Mouse (Mus musculus) stomach, embryonic 16.5 days (tissue): ENCODE data around the gene Pxt1. TPM values are rescaled to one million over a fixed set of nuclear protein-coding genes. Genes with fewer than 3 reads are reported as not detected.

Experiments used
- ATAC-seq: fragments of 200-750 bp; cut with Nextera tagmentation; 2 replicates; pipeline ENCODE4 v1.8.0; 2017; ENCODE audit warnings: moderate number of reproducible peaks, moderate TSS enrichment; ENCODE audit not compliant: insufficient read depth, low FRiP score
- H3K27ac ChIP-seq: fragments of 300-500 bp; sonication (generic); 2 replicates; pipeline ENCODE4 v1.5.1; 2014; ENCODE audit warnings: low read length
- H3K27me3 ChIP-seq: fragments of 300-500 bp; sonication (generic); 2 replicates; pipeline ENCODE4 v1.6.1; 2014; ENCODE audit warnings: low read length, control low read depth, mixed read lengths; ENCODE audit not compliant: control insufficient read depth, insufficient read depth
- H3K36me3 ChIP-seq: fragments of 300-500 bp; sonication (generic); 2 replicates; pipeline ENCODE4 v1.6.1; 2014; ENCODE audit warnings: low read length; ENCODE audit not compliant: control insufficient read depth, insufficient read depth
- H3K4me1 ChIP-seq: fragments of 300-500 bp; sonication (generic); 2 replicates; pipeline ENCODE4 v1.6.1; 2014; ENCODE audit warnings: low read length, control low read depth, mixed read lengths; ENCODE audit not compliant: control insufficient read depth, insufficient read depth
- H3K4me2 ChIP-seq: fragments of 300-500 bp; sonication (generic); 2 replicates; pipeline ENCODE4 v1.6.1; 2014; ENCODE audit warnings: low read depth, low read length, mixed read lengths
- H3K4me3 ChIP-seq: fragments of 300-500 bp; sonication (generic); replicated peaks from 2 replicates; pipeline ENCODE4 v1.5.1; 2014; ENCODE audit warnings: mild to moderate bottlenecking, low read length
- H3K9ac ChIP-seq: fragments of 300-500 bp; sonication (generic); 2 replicates; pipeline ENCODE4 v1.6.1; 2014; ENCODE audit warnings: low read length
- H3K9me3 ChIP-seq: fragments of 300-500 bp; sonication (generic); replicated peaks from 2 replicates; pipeline ENCODE4 v1.6.1; 2016; ENCODE audit warnings: low read length, control low read depth; ENCODE audit not compliant: control insufficient read depth
- WGBS: fragments of 180-500 bp; shearing (Covaris S2); extraction: QIAGEN DNeasy Blood & Tissue Kit; methylation state at CpG from one replicate; pipeline ENCODE4 v1.1.7; 2014; 5-methylcytosine and 5-hydroxymethylcytosine counted together
- polyA plus RNA-seq: library from polyadenylated mRNA; unstranded; fragments of >200 nt; fragmentation: Nextera tagmentation; extraction: Ambion mirVana; gene quantifications from 2 replicates; pipeline ENCODE4 v1.2.1, GENCODE M21; 2015

Gene Pxt1
- polyA plus RNA-seq, 1 experiment from 2014 or later: 0.21 TPM

DNA sequence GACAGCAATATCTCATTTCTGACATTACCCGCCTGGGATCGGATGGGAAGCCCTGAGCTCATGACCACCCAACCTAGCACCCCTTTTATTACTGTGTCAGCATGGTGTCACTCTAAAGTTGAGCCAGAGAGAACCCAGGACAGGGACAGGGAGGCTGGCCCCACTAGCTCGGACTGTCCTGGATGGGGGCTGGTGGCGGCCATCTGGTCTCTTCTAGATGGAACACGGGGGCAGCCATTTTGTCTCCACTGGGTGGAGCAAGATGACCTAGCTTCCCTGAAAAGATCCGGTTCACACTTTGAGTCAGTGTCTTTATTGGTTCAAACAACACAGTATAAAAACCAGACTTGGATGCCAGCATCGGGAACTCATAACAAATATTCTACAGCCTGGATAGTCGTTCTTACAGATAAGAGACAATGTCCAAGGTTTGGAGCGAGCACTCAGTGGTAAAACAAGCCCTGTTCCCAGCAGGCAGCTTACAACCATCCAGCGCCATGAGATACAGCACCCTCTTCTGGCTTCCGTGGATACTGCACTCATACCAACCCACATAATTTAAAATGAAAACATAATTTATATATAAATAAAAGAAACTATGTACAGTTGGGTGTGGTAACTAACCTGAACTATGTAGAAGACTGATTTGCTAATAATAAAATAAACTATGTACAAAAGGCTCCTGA lies 47.4 kb downstream of the Pxt1 start:
- H3K4me1 ChIP-seq: no peaks in the 10 kb centered on the region
- no peak overlapping the region for H3K4me2 ChIP-seq
- no peaks in the 10 kb centered on the region for H3K9me3 ChIP-seq
- 91% methylated on average over 11 of the region's 11 CpGs for WGBS
- no peak overlapping the region for H3K9ac ChIP-seq
- no peak overlapping the region for H3K27ac ChIP-seq
- no peak for ATAC-seq
- no peak overlapping the region for H3K4me3 ChIP-seq
- H3K27me3 ChIP-seq: no peaks in the 10 kb centered on the region
- no peaks in the 10 kb centered on the region for H3K36me3 ChIP-seq

DNA sequence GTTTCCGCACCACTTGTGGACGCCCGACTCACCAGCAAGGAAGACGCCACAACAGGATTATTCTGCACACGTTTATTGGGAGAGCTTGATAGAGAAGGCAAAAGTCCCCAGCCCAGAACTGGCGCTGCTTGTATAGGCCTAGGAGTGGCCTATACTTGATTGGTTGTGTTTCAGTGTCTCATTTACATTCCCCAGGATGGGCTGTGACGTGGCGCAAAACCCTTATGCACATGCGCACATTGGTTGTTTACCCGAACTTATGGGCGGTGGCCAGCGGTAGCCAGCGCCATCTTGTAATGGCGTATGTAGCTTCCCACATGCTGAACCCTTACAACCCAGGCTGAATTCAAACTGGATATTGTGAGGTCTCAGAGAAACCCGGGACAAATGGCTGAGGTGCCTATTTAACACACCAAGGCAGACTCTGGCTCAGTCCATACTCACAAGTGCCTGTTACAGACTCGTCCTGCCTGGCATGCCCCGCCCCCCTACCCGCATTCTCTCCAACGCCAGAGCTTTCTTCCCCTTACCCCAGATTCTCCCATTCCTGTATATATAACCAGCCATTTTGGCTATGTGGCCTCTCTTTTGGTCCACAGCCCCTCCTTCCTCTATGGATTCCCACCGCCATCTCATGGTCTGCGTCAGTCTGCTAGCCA lies 48.3 kb downstream of the Pxt1 start:
- Histone ChIP-seq H3K27ac (no peak overlapping the region), H3K4me1 (no peaks in the 10 kb centered on the region), H3K9ac (no peak overlapping the region), H3K9me3 (no peaks in the 10 kb centered on the region), H3K4me3 (no peak overlapping the region), H3K36me3 (no peaks in the 10 kb centered on the region), H3K27me3 (no peaks in the 10 kb centered on the region), H3K4me2 (no peak overlapping the region)
- no peak for ATAC-seq
- WGBS: 94% methylated on average over 21 of the region's 21 CpGs

DNA sequence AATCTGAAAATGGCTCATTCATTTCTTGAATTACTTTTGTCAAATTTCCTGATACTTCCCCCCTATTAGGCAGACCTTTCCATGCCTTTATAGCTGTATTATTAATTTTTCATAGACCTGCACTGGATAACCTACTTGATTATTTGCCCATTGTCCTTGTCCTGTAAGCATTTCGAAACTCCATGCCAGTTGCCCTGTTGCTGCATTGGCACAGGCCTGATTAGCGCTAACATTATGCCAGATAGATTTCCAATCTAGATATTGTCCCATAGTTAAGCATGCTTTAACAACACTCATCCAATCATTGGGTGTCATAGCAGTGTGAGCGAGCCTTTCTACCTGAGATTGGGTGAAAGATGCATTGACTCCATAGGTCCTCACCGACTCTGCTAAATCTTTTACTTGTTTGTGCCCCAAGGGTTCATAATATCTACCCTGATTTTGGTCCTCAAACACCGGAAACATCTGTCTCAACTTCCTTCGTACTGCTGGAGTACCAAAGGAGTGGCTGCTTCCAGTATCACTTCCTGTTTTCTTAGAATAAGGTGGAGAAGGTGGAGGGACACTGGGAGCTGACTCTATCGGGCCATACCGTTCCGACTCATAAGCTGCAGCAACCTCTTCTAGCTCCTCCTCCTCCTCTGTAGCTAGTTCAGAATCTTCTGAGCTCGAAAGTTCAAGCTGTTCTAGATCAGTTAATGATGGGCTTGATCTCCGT lies 49.4 kb downstream of the Pxt1 start:
- no peaks in the 10 kb centered on the region for H3K9me3 ChIP-seq
- WGBS: 84% methylated on average over 11 of the region's 11 CpGs
- no peak overlapping the region for H3K4me2 ChIP-seq
- ATAC-seq: no peak
- no peak overlapping the region for H3K4me3 ChIP-seq
- H3K27ac ChIP-seq: no peak overlapping the region
- no peaks in the 10 kb centered on the region for H3K4me1 ChIP-seq
- H3K36me3 ChIP-seq: no peaks in the 10 kb centered on the region
- H3K9ac ChIP-seq: no peak overlapping the region
- H3K27me3 ChIP-seq: no peaks in the 10 kb centered on the region

DNA sequence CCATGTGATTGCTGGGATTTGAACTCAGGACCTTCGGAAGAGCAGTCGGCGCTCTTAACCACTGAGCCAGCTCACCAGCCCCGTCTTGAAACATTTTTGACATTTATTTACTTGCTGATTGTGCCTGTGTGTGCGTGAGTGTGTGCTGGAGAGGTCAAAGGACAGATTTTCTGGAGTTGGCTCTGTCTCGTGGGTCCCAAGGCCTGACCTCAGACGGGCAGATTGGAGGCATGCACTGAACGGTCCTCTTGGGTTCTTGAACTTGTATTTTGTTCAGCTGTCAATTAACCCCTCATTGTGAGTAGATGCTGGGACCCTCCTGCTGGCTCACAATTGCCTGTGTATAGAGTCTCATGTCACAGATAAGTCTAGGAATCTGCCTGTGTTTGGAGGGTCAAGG lies 57.4 kb downstream of the Pxt1 start:
- Histone ChIP-seq H3K9ac (no peak overlapping the region), H3K27me3 (no peaks in the 10 kb centered on the region), H3K36me3 (no peaks in the 10 kb centered on the region), H3K4me1 (no peaks in the 10 kb centered on the region), H3K4me3 (no peak overlapping the region), H3K27ac (no peak overlapping the region), H3K9me3 (no peaks in the 10 kb centered on the region), H3K4me2 (no peak overlapping the region)
- WGBS: 74% methylated on average over 8 of the region's 8 CpGs
- no peak for ATAC-seq

DNA sequence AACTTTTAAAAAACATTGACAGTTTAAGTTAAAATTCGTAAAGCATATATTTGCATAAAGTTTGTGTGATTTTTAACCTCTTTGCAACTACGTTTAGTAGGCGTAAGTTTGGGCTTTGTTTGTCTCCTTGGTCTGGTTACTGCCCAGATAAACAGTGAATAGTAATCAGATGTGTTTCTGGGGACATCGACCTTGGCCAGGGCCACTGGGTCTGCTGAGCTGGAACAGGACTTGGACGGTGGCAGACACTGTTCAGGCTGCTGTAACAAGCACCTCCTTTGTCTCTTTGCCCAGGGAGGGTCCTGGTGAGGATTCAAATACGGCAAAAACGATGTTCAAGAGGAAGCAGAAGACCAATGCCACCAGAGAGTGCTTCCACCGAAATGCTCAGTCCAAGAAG lies 58.4 kb downstream of the Pxt1 start:
- no peak overlapping the region for H3K4me2 ChIP-seq
- no peaks in the 10 kb centered on the region for H3K27me3 ChIP-seq
- ATAC-seq: no peak
- WGBS: 78% methylated on average over 8 of the region's 8 CpGs
- H3K4me1 ChIP-seq: peaks cover under 1% of the 10 kb centered on the region; the same call in 1 of the 2 replicates
- H3K9me3 ChIP-seq: no peaks in the 10 kb centered on the region
- no peak overlapping the region for H3K9ac ChIP-seq
- no peak overlapping the region for H3K27ac ChIP-seq
- H3K36me3 ChIP-seq: no peaks in the 10 kb centered on the region
- no peak overlapping the region for H3K4me3 ChIP-seq

Other genes starting within 250 kb of the Pxt1 start
- 2.3 and 2.8 TPM in 2 replicates for gene AC170998.1, start 217.8 kb downstream of the Pxt1 start, polyA plus RNA-seq
- 116 and 128 TPM in 2 replicates for gene Mapk13, start 174.5 kb downstream of the Pxt1 start, polyA plus RNA-seq
- 8.2 and 10.5 TPM in 2 replicates for gene Brpf3, start 142.8 kb downstream of the Pxt1 start, polyA plus RNA-seq
- gene Pnpla1, start 85.4 kb downstream of the Pxt1 start, polyA plus RNA-seq: 1.2 and 3.0 TPM in 2 replicates
- 0.25 and 0.31 TPM in 2 replicates for gene 4930539E08Rik, start 28.5 kb downstream of the Pxt1 start, polyA plus RNA-seq
- gene Kctd20, start 8.1 kb upstream of the Pxt1 start, polyA plus RNA-seq: 77.2 and 78.3 TPM in 2 replicates
- gene Stk38, start 64.2 kb upstream of the Pxt1 start, polyA plus RNA-seq: 118 and 120 TPM in 2 replicates
- 456 and 477 TPM in 2 replicates for gene Srsf3, start 88.8 kb upstream of the Pxt1 start, polyA plus RNA-seq
- 144 and 167 TPM in 2 replicates for gene Cdkn1a, start 147.1 kb upstream of the Pxt1 start, polyA plus RNA-seq
- 4.0 and 4.1 TPM in 2 replicates for gene Rab44, start 170.3 kb upstream of the Pxt1 start, polyA plus RNA-seq